Mouse (Mus musculus) kidney, embryonic 14.5 days (tissue): ENCODE results near the gene Hoxc8. TPM values are rescaled to one million over a fixed set of nuclear protein-coding genes. Genes with fewer than 3 reads are reported as not detected.

Experiments
- ATAC-seq: fragments of 200-750 bp; cut with Nextera tagmentation; 2 replicates; pipeline ENCODE4 v1.8.0; 2017; ENCODE audit warnings: moderate number of reproducible peaks, mild to moderate bottlenecking, moderate TSS enrichment, moderate library complexity; ENCODE audit not compliant: low FRiP score, low TSS enrichment
- H3K27ac ChIP-seq: fragments of 300-500 bp; sonication (generic); 2 replicates; pipeline ENCODE4 v1.5.1; 2014; ENCODE audit warnings: low read depth, mild to moderate bottlenecking, low read length, moderate library complexity, mixed read lengths
- H3K27me3 ChIP-seq: fragments of 300-500 bp; sonication (generic); 2 replicates; pipeline ENCODE4 v1.6.1; 2014; ENCODE audit warnings: mild to moderate bottlenecking, low read length; ENCODE audit not compliant: control insufficient read depth, insufficient read depth
- H3K36me3 ChIP-seq: fragments of 300-500 bp; sonication (generic); 2 replicates; pipeline ENCODE4 v1.6.1; 2014; ENCODE audit warnings: low read length, mixed read lengths; ENCODE audit not compliant: control insufficient read depth, insufficient read depth
- H3K4me1 ChIP-seq: fragments of 300-500 bp; sonication (generic); 2 replicates; pipeline ENCODE4 v1.6.1; 2014; ENCODE audit warnings: low read length, mixed read lengths; ENCODE audit not compliant: control insufficient read depth, insufficient read depth
- H3K4me2 ChIP-seq: fragments of 300-500 bp; sonication (generic); replicated peaks from 2 replicates; pipeline ENCODE4 v1.6.1; 2014; ENCODE audit warnings: low read depth, mild to moderate bottlenecking, low read length
- H3K4me3 ChIP-seq: fragments of 300-500 bp; sonication (generic); 2 replicates; pipeline ENCODE4 v1.5.1; 2014; ENCODE audit warnings: mild to moderate bottlenecking, low read length
- H3K9ac ChIP-seq: fragments of 300-500 bp; sonication (generic); 2 replicates; pipeline ENCODE4 v1.6.1; 2014; ENCODE audit warnings: low read depth, mild to moderate bottlenecking, low read length, moderate library complexity
- H3K9me3 ChIP-seq: fragments of 300-500 bp; sonication (generic); 2 replicates; pipeline ENCODE4 v1.6.1; 2016; ENCODE audit warnings: low read length; ENCODE audit not compliant: control insufficient read depth
- WGBS: fragments of 180-500 bp; shearing (Covaris S2); extraction: QIAGEN DNeasy Blood & Tissue Kit; methylation state at CpG from one replicate; pipeline ENCODE4 v1.1.7; 2014; 5-methylcytosine and 5-hydroxymethylcytosine counted together
- polyA plus RNA-seq: library from polyadenylated mRNA; unstranded; fragments of >200 nt; fragmentation: Nextera tagmentation; extraction: Ambion mirVana; gene quantifications from 2 replicates; pipeline ENCODE4 v1.2.1, GENCODE M21; 2014

The Hoxc8 gene
- polyA plus RNA-seq, 1 experiment from 2014 or later: 12.6 TPM

- Histone ChIP-seq H3K27ac (peak overlapping the region; percentile 90), H3K9me3 (no peaks in the 10 kb centered on the region), H3K4me2 (peak overlapping the region; percentile 42), H3K9ac (peak overlapping the region; percentile 57; the same call in 1 of the 2 replicates), H3K4me1 (peaks cover 88% of the 10 kb centered on the region), H3K4me3 (no peak overlapping the region; the same call in 1 of the 2 replicates), H3K36me3 (no peaks in the 10 kb centered on the region; the same call in 1 of the 2 replicates), H3K27me3 (peaks cover 16% of the 10 kb centered on the region)
- 19% methylated on average over 1 of the region's 1 CpGs for WGBS
- no peak for ATAC-seq
Measured at GRCm38 (mm10) chr15:103006326-103006725, 15.9 kb downstream of the Hoxc8 start.

- no peak for ATAC-seq
- under 1% methylated on average over 27 of the region's 27 CpGs for WGBS
- peak overlapping the region; percentile 34 for H3K4me3 ChIP-seq
- H3K9me3 ChIP-seq: no peaks in the 10 kb centered on the region
- H3K9ac ChIP-seq: peak overlapping the region; percentile 65
- H3K4me1 ChIP-seq: peaks cover 77% of the 10 kb centered on the region
- H3K27me3 ChIP-seq: peaks cover 17% of the 10 kb centered on the region
- no peaks in the 10 kb centered on the region; the same call in 1 of the 2 replicates for H3K36me3 ChIP-seq
- H3K27ac ChIP-seq: peak overlapping the region; percentile 90
- H3K4me2 ChIP-seq: peak overlapping the region; percentile 61
Measured at GRCm38 (mm10) chr15:103009265-103010111, 19.1 kb downstream of the Hoxc8 start.

GRCm38 (mm10) chr15:103010112-103010846 is 19.9 kb downstream of the Hoxc8 start:
- H3K9ac ChIP-seq: peak overlapping the region; percentile 65
- H3K4me3 ChIP-seq: peak overlapping the region; percentile 34
- H3K9me3 ChIP-seq: no peaks in the 10 kb centered on the region
- H3K4me2 ChIP-seq: peak overlapping the region; percentile 61
- H3K27me3 ChIP-seq: peaks cover 17% of the 10 kb centered on the region
- peak overlapping the region; percentile 90 for H3K27ac ChIP-seq
- no peak for ATAC-seq
- peaks cover 74% of the 10 kb centered on the region for H3K4me1 ChIP-seq
- H3K36me3 ChIP-seq: no peaks in the 10 kb centered on the region; the same call in 1 of the 2 replicates
- 3% methylated on average over 31 of the region's 31 CpGs for WGBS

- 7% methylated on average over 28 of the region's 28 CpGs for WGBS
- H3K36me3 ChIP-seq: no peaks in the 10 kb centered on the region; the same call in 1 of the 2 replicates
- peak overlapping the region; percentile 65 for H3K9ac ChIP-seq
- H3K4me3 ChIP-seq: peak overlapping the region; percentile 34
- H3K9me3 ChIP-seq: no peaks in the 10 kb centered on the region
- H3K27me3 ChIP-seq: peaks cover 22% of the 10 kb centered on the region
- peak overlapping the region; percentile 90 for H3K27ac ChIP-seq
- peaks cover 74% of the 10 kb centered on the region for H3K4me1 ChIP-seq
- no peak for ATAC-seq
- H3K4me2 ChIP-seq: peak overlapping the region; percentile 61
Measured at GRCm38 (mm10) chr15:103010847-103011555, 20.6 kb downstream of the Hoxc8 start.

- peak overlapping the region; percentile 58 for H3K9ac ChIP-seq
- H3K4me3 ChIP-seq: peak overlapping the region; percentile 16; the same call in 1 of the 2 replicates
- peak overlapping the region; percentile 30; the same call in 1 of the 2 replicates for H3K27ac ChIP-seq
- no peaks in the 10 kb centered on the region for H3K9me3 ChIP-seq
- H3K27me3 ChIP-seq: peaks cover 22% of the 10 kb centered on the region
- H3K36me3 ChIP-seq: no peaks in the 10 kb centered on the region; the same call in none of the 2 replicates
- H3K4me1 ChIP-seq: peaks cover 72% of the 10 kb centered on the region
- ATAC-seq: no peak
- 13% methylated on average over 26 of the region's 26 CpGs for WGBS
- peak overlapping the region; percentile 31 for H3K4me2 ChIP-seq
Measured at GRCm38 (mm10) chr15:103011928-103012486, 21.6 kb downstream of the Hoxc8 start.

DNA sequence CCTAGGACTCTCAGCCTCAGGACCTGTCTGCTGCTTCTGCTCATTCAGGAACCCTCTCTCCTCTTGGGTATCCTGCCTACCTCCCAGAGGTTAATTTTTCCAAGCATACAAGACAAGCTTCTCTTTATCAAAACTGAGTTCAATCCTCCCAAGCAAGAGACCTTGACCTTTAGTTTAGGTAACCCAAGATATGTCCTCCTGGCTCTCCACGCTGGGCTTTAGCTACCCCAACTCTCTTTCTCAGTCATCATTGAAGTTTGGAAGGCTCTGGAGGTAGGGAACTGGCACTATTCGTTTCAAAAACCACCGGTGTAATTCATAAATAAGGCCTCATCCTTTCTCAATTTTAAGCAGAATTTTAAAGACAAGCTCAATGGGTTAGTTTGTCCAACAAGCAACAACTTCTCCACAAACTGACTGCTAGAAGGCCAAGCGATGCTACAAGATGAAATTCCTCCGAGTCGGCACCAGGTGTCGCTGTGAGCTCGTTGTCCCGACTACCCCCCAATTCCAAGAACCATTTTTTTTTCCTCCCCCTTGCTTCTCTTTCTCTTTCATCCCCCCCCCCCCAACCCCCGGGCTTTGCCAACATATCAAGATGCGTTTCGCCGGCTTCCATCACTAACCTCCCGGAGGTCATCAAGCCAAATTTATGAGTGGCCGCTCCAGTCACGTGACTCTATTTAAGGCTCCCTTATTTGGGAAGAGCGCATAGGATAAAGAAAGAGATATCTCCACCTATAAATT is 23.0 kb downstream of the Hoxc8 start:
- Histone ChIP-seq H3K9me3 (no peaks in the 10 kb centered on the region), H3K36me3 (no peaks in the 10 kb centered on the region; the same call in none of the 2 replicates), H3K9ac (peak overlapping the region; percentile 58; the same call in 1 of the 2 replicates), H3K4me3 (peak overlapping the region; percentile 40; the same call in 1 of the 2 replicates), H3K4me2 (peak overlapping the region; percentile 61), H3K27ac (peak overlapping the region; percentile 97), H3K27me3 (peaks cover 18% of the 10 kb centered on the region), H3K4me1 (peaks cover 72% of the 10 kb centered on the region)
- 5% methylated on average over 17 of the region's 17 CpGs for WGBS
- ATAC-seq: no peak

GRCm38 (mm10) chr15:103014166-103015008 is 24.0 kb downstream of the Hoxc8 start:
- H3K9ac ChIP-seq: peak overlapping the region; percentile 58
- H3K4me2 ChIP-seq: peak overlapping the region; percentile 61
- under 1% methylated on average over 47 of the region's 57 CpGs for WGBS

More at GRCm38 (mm10) chr15:103014166-103015008, 24.0 kb downstream of the Hoxc8 start:
- peak overlapping the region; percentile 97 for H3K27ac ChIP-seq
- H3K9me3 ChIP-seq: no peaks in the 10 kb centered on the region
- no peaks in the 10 kb centered on the region; the same call in none of the 2 replicates for H3K36me3 ChIP-seq
- peaks cover 72% of the 10 kb centered on the region for H3K4me1 ChIP-seq
- H3K27me3 ChIP-seq: peaks cover 15% of the 10 kb centered on the region
- H3K4me3 ChIP-seq: peak overlapping the region; percentile 40
- peak; percentile 79 for ATAC-seq
